20 mouse cellular contexts compared by ENCODE assay signal in the genomic region with DNA sequence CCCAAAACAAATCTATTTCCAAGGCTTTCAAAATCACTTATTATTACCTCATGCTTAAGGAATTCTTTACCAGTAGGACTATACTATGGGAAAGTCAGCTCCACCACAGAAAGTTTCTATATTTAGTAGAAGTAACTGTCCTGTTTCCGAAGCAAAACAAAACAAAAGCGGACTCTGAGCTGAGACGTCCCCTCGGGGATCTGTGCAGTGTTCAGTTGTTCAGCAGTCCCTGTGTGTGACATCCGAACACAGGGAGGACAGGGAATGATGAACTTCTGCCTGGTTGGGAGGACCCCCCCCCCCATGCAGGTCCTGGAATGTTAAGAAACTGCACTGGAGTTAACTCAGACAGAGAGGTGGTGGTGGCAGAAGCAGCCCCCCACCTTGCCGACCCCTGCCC. TPM values are rescaled to one million over a fixed set of nuclear protein-coding genes. Genes with fewer than 3 reads are reported as not detected.
A peak's percentile ranks its signal among the peaks of the same experiment; 100 is the strongest.
DNase-seq lines count a peak whose midpoint lies in the region; ATAC-seq and TF ChIP-seq lines count a peak whose summit lies in the region.
"Had no signal": no experiment of that assay in that cellular context is flagged by ENCODE, and none has a peak within 500 bp of the region (broad histone marks: within the 10 kb centered on the region; RNA-seq: fewer than 3 reads in every experiment).

No protein-coding gene starts in this region.

- 15% methylated on average over 6 of the region's 6 CpGs for WGBS in heart, postnatal 0 days
- WGBS in neural tube, embryonic 12.5 days, result 55% methylated on average over 6 of the region's 6 CpGs
- 56% methylated on average over 6 of the region's 6 CpGs for WGBS in neural tube, embryonic 15.5 days

- no peaks in the 10 kb centered on the region for H3K27me3 ChIP-seq in heart, postnatal 0 days (ENCODE audit: control insufficient read depth, insufficient read depth, low read length)
- no peaks in the 10 kb centered on the region for H3K27me3 ChIP-seq in neural tube, embryonic 12.5 days (replicated peaks)
- 0 out of 2 replicates have a peak, but pooled peaks cover 4% of the 10 kb centered on the region for H3K27me3 ChIP-seq in neural tube, embryonic 15.5 days (replicated peaks)
- H3K27me3 ChIP-seq: hindbrain, embryonic 12.5 days; liver, embryonic 15.5 days; neural tube, embryonic 13.5 days had no signal

- no peak for TF ChIP-seq EP300 in heart, postnatal 0 days (IDR thresholded peaks at IDR 0.05; ENCODE audit: low read depth)

- no peak for TF ChIP-seq CTCF in heart, postnatal 0 days (IDR thresholded peaks at IDR 0.05; ENCODE audit: low read depth)

- H3K9ac ChIP-seq in heart, postnatal 0 days (replicated peaks; ENCODE audit: low read depth, low read length), result no peak overlapping the region; the same call in 1 of the 2 replicates
- no peak overlapping the region for H3K9ac ChIP-seq in neural tube, embryonic 12.5 days
- H3K9ac ChIP-seq in neural tube, embryonic 15.5 days (replicated peaks), result no peak overlapping the region
- H3K9ac ChIP-seq: embryonic facial prominence, embryonic 13.5 days; forebrain, embryonic 12.5 days; hindbrain, embryonic 12.5 days; limb, embryonic 13.5 days; liver, embryonic 15.5 days; neural tube, embryonic 13.5 days had no signal

- H3K36me3 ChIP-seq in heart, postnatal 0 days (replicated peaks; ENCODE audit: control insufficient read depth, insufficient read depth, low read length), result peaks cover 13% of the 10 kb centered on the region; the same call in 1 of the 2 replicates
- 0 out of 2 replicates have a peak, but pooled peaks cover 3% of the 10 kb centered on the region for H3K36me3 ChIP-seq in neural tube, embryonic 12.5 days
- no peaks in the 10 kb centered on the region for H3K36me3 ChIP-seq in neural tube, embryonic 15.5 days
- H3K36me3 ChIP-seq: embryonic facial prominence, embryonic 13.5 days; hindbrain, embryonic 12.5 days; liver, embryonic 15.5 days; neural tube, embryonic 13.5 days had no signal

- no peaks in the 10 kb centered on the region for H3K9me3 ChIP-seq in heart, postnatal 0 days (replicated peaks; ENCODE audit: control insufficient read depth, low read length)
- H3K9me3 ChIP-seq in neural tube, embryonic 12.5 days, result no peaks in the 10 kb centered on the region
- H3K9me3 ChIP-seq in neural tube, embryonic 15.5 days (replicated peaks), result no peaks in the 10 kb centered on the region
- H3K9me3 ChIP-seq: embryonic facial prominence, embryonic 13.5 days; forebrain, embryonic 12.5 days; hindbrain, embryonic 12.5 days; limb, embryonic 13.5 days; liver, embryonic 15.5 days; neural tube, embryonic 13.5 days had no signal

- peak overlapping the region; percentile 43 for H3K4me2 ChIP-seq in heart, postnatal 0 days (ENCODE audit: low read depth, low read length)
- H3K4me2 ChIP-seq in neural tube, embryonic 12.5 days (replicated peaks), result peak overlapping the region; percentile 20; the same call in 1 of the 2 replicates
- no peak overlapping the region for H3K4me2 ChIP-seq in neural tube, embryonic 15.5 days
- H3K4me2 ChIP-seq: embryonic facial prominence, embryonic 13.5 days; forebrain, embryonic 12.5 days; hindbrain, embryonic 12.5 days; limb, embryonic 13.5 days; liver, embryonic 15.5 days; neural tube, embryonic 13.5 days had no signal

- H3K4me1 ChIP-seq in heart, postnatal 0 days (ENCODE audit: control insufficient read depth, insufficient read depth), result peaks cover 20% of the 10 kb centered on the region
- H3K4me1 ChIP-seq in neural tube, embryonic 12.5 days, result peaks cover 14% of the 10 kb centered on the region
- H3K4me1 ChIP-seq in neural tube, embryonic 15.5 days, result peaks cover 4% of the 10 kb centered on the region
- H3K4me1 ChIP-seq: liver, embryonic 15.5 days had no signal

- peak overlapping the region; percentile 46; the same call in 1 of the 2 replicates for H3K27ac ChIP-seq in heart, postnatal 0 days (ENCODE audit: low read depth)
- H3K27ac ChIP-seq in neural tube, embryonic 12.5 days, result no peak overlapping the region
- no peak overlapping the region for H3K27ac ChIP-seq in neural tube, embryonic 15.5 days (replicated peaks)
- H3K27ac ChIP-seq: embryonic facial prominence, embryonic 13.5 days; forebrain, embryonic 12.5 days; hindbrain, embryonic 12.5 days; layer of hippocampus, adult 2 months; limb, embryonic 13.5 days; liver, embryonic 15.5 days; neural tube, embryonic 13.5 days had no signal

- peak; percentile 63; the same call in 1 of the 2 replicates for ATAC-seq in heart, postnatal 0 days (ENCODE audit: insufficient read depth, low read depth)
- ATAC-seq in neural tube, embryonic 12.5 days (ENCODE audit: low FRiP score, low read depth), result no peak
- ATAC-seq in neural tube, embryonic 15.5 days (ENCODE audit: low FRiP score), result no peak

- no peak overlapping the region; the same call in 1 of the 2 replicates for H3K4me3 ChIP-seq in heart, postnatal 0 days (ENCODE audit: low read depth, low read length)
- no peak overlapping the region for H3K4me3 ChIP-seq in neural tube, embryonic 12.5 days
- H3K4me3 ChIP-seq in neural tube, embryonic 15.5 days (replicated peaks), result no peak overlapping the region
- H3K4me3 ChIP-seq: embryonic facial prominence, embryonic 13.5 days; forebrain, embryonic 12.5 days; hindbrain, embryonic 12.5 days; layer of hippocampus, adult 2 months; limb, embryonic 13.5 days; liver, embryonic 15.5 days; neural tube, embryonic 13.5 days had no signal

- DNase-seq in embryo, embryonic 11 days, result peak; percentile 28
- DNase-seq in embryo, embryonic 9.5 days (ENCODE audit: extremely low spot score), result no peak
- DNase-seq in heart, postnatal 0 days (ENCODE audit: low spot score), result peak; percentile 34
- DNase-seq in heart, adult 11 months, result no peak
- DNase-seq in left cerebral cortex, adult 9 months (ENCODE audit: low spot score in 2 of 2), result no peak
- DNase-seq in thymus, postnatal 25 days, result no peak
- DNase-seq: adrenal gland, postnatal 14 days; cerebellum, adult 9-10 months; gastrocnemius, postnatal 36 days; kidney, adult 2 months; thymus, postnatal 36 days had no signal

RNA-seq across cellular contexts. Expression of a gene that starts 10.7 kb away (rescaled TPM):
- 88.1 and 96.1 TPM in 2 replicates for total RNA-seq in heart, postnatal 0 days (2014; rRNA removed; ENCODE audit: low replicate concordance)
- polyA plus RNA-seq in heart, postnatal 0 days (2015; fragmentation: Nextera tagmentation; extraction: Ambion mirVana), result 39.5 and 40.7 TPM in 2 replicates
- polyA plus RNA-seq in neural tube, embryonic 12.5 days (2016; fragmentation: Nextera tagmentation; extraction: Ambion mirVana), result 82.2 and 91.8 TPM in 2 replicates
- 51.0 and 63.9 TPM in 2 replicates for polyA plus RNA-seq in neural tube, embryonic 15.5 days (2015; fragmentation: Nextera tagmentation; extraction: Ambion mirVana)

Comparison
In these comparisons a context has a peak if more than half of its experiments do, and no peak if none do; other contexts are left out.
1. DNase-seq: peak in embryo, embryonic 11 days (single experiment) and heart, postnatal 0 days (single experiment); none in embryo, embryonic 9.5 days (single experiment), heart, adult 11 months (single experiment), left cerebral cortex, adult 9 months (0 of 2) and thymus, postnatal 25 days (single experiment).